Mouse (Mus musculus) midbrain, embryonic 13.5 days (tissue): ENCODE measurements around the gene Ncan. TPM values are rescaled to one million over a fixed set of nuclear protein-coding genes. Genes with fewer than 3 reads are reported as not detected.

ENCODE experiments used
- ATAC-seq: fragments of 200-750 bp; cut with Nextera tagmentation; 2 replicates; pipeline ENCODE4 v1.8.0; 2017; ENCODE audit warnings: mild to moderate bottlenecking, moderate TSS enrichment, moderate library complexity
- H3K27ac ChIP-seq: fragments of 300-500 bp; sonication (generic); 2 replicates; pipeline ENCODE4 v1.5.1; 2015; ENCODE audit warnings: inconsistent platforms, mild to moderate bottlenecking, moderate library complexity
- H3K27me3 ChIP-seq: fragments of 300-500 bp; sonication (generic); 2 replicates; pipeline ENCODE4 v1.6.1; 2015; ENCODE audit warnings: mild to moderate bottlenecking, inconsistent platforms
- H3K36me3 ChIP-seq: fragments of 300-500 bp; sonication (generic); 2 replicates; pipeline ENCODE4 v1.6.1; 2015; ENCODE audit warnings: mild to moderate bottlenecking, inconsistent platforms
- H3K4me1 ChIP-seq: fragments of 300-500 bp; sonication (generic); replicated peaks from 2 replicates; pipeline ENCODE4 v1.6.1; 2015; ENCODE audit warnings: inconsistent platforms
- H3K4me2 ChIP-seq: fragments of 300-500 bp; sonication (generic); replicated peaks from 2 replicates; pipeline ENCODE4 v1.6.1; 2015; ENCODE audit warnings: moderate library complexity, mild to moderate bottlenecking, inconsistent platforms
- H3K4me3 ChIP-seq: fragments of 300-500 bp; sonication (generic); replicated peaks from 2 replicates; pipeline ENCODE4 v1.5.1; 2015; ENCODE audit warnings: mild to moderate bottlenecking, inconsistent platforms
- H3K9ac ChIP-seq: fragments of 300-500 bp; sonication (generic); replicated peaks from 2 replicates; pipeline ENCODE4 v1.6.1; 2015; ENCODE audit warnings: mild to moderate bottlenecking, inconsistent platforms
- H3K9me3 ChIP-seq: fragments of 300-500 bp; sonication (generic); 2 replicates; pipeline ENCODE4 v1.6.1; 2016; ENCODE audit warnings: mild to moderate bottlenecking, inconsistent platforms
- WGBS: fragments of 180-500 bp; shearing (Covaris S2); methylation state at CpG from one replicate; pipeline ENCODE4 v1.1.7; 2015; 5-methylcytosine and 5-hydroxymethylcytosine counted together
- polyA plus RNA-seq: library from polyadenylated mRNA; unstranded; fragments of >200 nt; fragmentation: Nextera tagmentation; extraction: Ambion mirVana; gene quantifications from 2 replicates; pipeline ENCODE4 v1.2.1, GENCODE M21; 2015

The Ncan gene
- polyA plus RNA-seq, 1 experiment from 2014 or later, result 146 TPM

DNA sequence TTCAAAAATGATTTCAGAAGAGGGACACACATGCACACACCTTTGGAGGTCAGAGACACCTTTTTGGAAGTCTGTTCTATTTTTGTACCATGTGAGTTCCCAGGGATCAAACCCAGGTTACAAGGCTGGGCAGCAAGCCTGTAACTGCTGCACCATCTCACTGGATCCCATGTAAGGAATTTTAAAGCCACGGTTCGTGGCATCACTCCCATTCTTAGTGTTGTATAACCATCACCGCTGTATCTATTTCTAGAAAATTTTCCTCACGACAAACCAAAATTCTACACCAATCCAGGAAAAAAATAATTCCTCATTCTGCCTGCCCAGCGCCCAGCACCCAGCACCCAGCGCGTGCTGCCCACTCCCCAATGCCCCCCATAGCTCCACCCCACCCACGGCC is 21.4 kb downstream of the Ncan start:
- H3K4me3 ChIP-seq, result no peak overlapping the region
- WGBS, result 78% methylated on average over 8 of the region's 8 CpGs
- peaks cover under 1% of the 10 kb centered on the region; the same call in 1 of the 2 replicates for H3K4me1 ChIP-seq
- no peak overlapping the region for H3K27ac ChIP-seq
- ATAC-seq, result no peak
- peaks cover 98% of the 10 kb centered on the region for H3K36me3 ChIP-seq
- H3K4me2 ChIP-seq, result no peak overlapping the region
- H3K27me3 ChIP-seq, result no peaks in the 10 kb centered on the region
- no peaks in the 10 kb centered on the region for H3K9me3 ChIP-seq
- H3K9ac ChIP-seq, result no peak overlapping the region

DNA sequence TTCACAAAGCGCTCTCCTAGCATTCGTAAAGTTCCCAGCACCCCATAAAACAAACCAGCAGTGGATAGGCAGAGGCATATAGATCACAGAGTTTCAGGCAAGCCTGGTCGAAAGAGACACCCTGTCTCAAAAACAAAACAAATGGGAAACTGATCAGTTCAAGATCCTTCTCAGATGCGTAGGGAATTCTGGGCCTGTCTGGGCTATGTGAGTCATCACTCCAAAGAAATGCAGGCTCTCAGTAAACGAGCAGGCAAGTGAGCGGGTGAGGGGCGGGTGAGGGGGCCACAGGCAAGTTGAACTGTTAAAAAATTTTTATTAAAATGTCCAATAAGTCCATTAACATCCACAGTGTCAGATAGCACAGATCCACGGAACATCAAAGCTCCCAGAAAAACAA is 27.9 kb downstream of the Ncan start:
- H3K27ac ChIP-seq, result 0 out of 2 replicates have a peak overlapping the region, but pooled peaks have one; percentile 1
- WGBS, result 64% methylated on average over 8 of the region's 8 CpGs

GRCm38 (mm10) chr8:70089296-70089960 is 31.2 kb downstream of the Ncan start:
- ATAC-seq, result peak; percentile 7; the same call in 1 of the 2 replicates
- Histone ChIP-seq H3K4me2 (no peak overlapping the region), H3K9me3 (no peaks in the 10 kb centered on the region), H3K9ac (peak overlapping the region; percentile 15; the same call in 1 of the 2 replicates), H3K4me3 (no peak overlapping the region), H3K27ac (no peak overlapping the region), H3K4me1 (peaks cover 33% of the 10 kb centered on the region), H3K36me3 (peaks cover 5% of the 10 kb centered on the region), H3K27me3 (peaks cover 60% of the 10 kb centered on the region)
- 42% methylated on average over 9 of the region's 9 CpGs for WGBS

More for the DNA sequence above, 27.9 kb downstream of the Ncan start:
- Histone ChIP-seq H3K4me1 (peaks cover 23% of the 10 kb centered on the region), H3K27me3 (peaks cover 26% of the 10 kb centered on the region), H3K36me3 (peaks cover 38% of the 10 kb centered on the region), H3K4me2 (no peak overlapping the region), H3K9ac (no peak overlapping the region), H3K9me3 (no peaks in the 10 kb centered on the region), H3K4me3 (no peak overlapping the region)
- no peak for ATAC-seq

DNA sequence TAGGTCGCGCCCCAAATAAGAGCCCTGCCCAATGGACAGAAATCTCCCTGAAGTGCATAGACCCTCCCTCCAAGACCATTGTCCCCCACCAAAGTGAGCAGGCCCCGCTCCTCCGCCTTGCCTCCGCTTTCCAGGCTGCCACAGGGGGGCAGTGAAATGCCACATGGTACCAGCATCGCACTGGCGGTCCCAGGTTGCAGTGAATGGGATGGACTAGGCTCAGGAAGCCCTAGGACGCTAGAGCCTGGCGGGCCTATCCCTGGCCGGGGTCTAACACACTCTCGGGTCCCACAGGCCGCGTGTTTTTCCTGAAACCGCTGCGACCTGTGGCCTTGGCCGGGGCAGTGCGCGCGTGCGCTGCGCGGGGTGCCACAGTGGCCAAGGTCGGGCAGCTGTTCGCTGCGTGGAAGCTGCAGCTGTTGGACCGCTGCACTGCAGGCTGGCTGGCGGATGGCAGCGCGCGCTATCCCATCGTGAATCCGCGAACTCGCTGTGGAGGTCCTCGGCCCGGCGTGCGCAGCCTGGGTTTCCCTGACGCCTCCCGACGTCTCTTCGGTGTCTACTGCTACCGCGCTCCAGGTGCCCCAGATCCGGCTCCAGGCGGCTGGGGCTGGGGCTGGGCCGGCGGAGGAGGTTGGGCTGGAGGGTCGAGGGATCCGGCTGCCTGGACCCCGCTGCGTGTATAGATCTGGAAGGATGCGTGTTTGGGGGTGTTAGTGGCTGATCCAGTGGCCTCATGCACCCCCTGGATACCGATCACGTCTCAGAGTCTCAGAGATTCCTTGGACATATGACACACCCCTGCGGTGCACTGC is 32.6 kb downstream of the Ncan start:
- H3K27ac ChIP-seq, result no peak overlapping the region
- ATAC-seq, result peak; percentile 79
- H3K4me2 ChIP-seq, result peak overlapping the region; percentile 79
- H3K9me3 ChIP-seq, result no peaks in the 10 kb centered on the region
- H3K36me3 ChIP-seq, result no peaks in the 10 kb centered on the region
- H3K27me3 ChIP-seq, result peaks cover 74% of the 10 kb centered on the region
- peak overlapping the region; percentile 45 for H3K4me3 ChIP-seq
- peaks cover 47% of the 10 kb centered on the region for H3K4me1 ChIP-seq
- peak overlapping the region; percentile 50 for H3K9ac ChIP-seq
- 5% methylated on average over 56 of the region's 56 CpGs for WGBS

GRCm38 (mm10) chr8:70087237-70087636 is 33.4 kb downstream of the Ncan start:
- WGBS, result 5% methylated on average over 7 of the region's 7 CpGs
- Histone ChIP-seq H3K27me3 (peaks cover 82% of the 10 kb centered on the region), H3K4me3 (peak overlapping the region; percentile 45; the same call in 1 of the 2 replicates), H3K36me3 (no peaks in the 10 kb centered on the region), H3K27ac (no peak overlapping the region), H3K4me1 (peaks cover 48% of the 10 kb centered on the region), H3K4me2 (no peak overlapping the region), H3K9me3 (no peaks in the 10 kb centered on the region), H3K9ac (no peak overlapping the region)
- ATAC-seq, result peak; percentile 7; the same call in 1 of the 2 replicates

DNA sequence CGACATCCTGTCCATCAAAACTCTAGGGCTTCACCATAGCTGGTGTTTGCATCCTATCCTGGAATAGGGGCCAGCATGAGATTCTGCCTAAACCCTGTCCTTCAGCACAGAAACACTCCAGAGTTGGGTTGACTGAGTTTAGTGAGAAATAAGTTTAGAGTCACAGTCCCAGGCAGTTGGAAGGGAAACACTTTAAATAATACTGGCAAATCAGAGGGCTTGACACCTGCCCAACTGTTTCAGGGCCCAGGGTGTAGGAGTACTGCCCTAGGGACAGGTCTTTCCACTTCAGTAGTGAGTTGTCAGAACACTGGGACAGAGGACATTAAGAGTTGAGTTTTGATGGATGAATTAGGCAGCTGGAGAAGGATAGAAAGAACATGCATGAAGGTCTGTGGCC is 34.5 kb downstream of the Ncan start:
- 61% methylated on average over 1 of the region's 1 CpGs for WGBS
- H3K4me3 ChIP-seq, result no peak overlapping the region
- peaks cover 92% of the 10 kb centered on the region for H3K27me3 ChIP-seq
- H3K36me3 ChIP-seq, result no peaks in the 10 kb centered on the region
- peaks cover 48% of the 10 kb centered on the region for H3K4me1 ChIP-seq
- no peak overlapping the region for H3K27ac ChIP-seq
- no peak overlapping the region for H3K9ac ChIP-seq
- ATAC-seq, result no peak
- no peaks in the 10 kb centered on the region for H3K9me3 ChIP-seq
- no peak overlapping the region for H3K4me2 ChIP-seq

DNA sequence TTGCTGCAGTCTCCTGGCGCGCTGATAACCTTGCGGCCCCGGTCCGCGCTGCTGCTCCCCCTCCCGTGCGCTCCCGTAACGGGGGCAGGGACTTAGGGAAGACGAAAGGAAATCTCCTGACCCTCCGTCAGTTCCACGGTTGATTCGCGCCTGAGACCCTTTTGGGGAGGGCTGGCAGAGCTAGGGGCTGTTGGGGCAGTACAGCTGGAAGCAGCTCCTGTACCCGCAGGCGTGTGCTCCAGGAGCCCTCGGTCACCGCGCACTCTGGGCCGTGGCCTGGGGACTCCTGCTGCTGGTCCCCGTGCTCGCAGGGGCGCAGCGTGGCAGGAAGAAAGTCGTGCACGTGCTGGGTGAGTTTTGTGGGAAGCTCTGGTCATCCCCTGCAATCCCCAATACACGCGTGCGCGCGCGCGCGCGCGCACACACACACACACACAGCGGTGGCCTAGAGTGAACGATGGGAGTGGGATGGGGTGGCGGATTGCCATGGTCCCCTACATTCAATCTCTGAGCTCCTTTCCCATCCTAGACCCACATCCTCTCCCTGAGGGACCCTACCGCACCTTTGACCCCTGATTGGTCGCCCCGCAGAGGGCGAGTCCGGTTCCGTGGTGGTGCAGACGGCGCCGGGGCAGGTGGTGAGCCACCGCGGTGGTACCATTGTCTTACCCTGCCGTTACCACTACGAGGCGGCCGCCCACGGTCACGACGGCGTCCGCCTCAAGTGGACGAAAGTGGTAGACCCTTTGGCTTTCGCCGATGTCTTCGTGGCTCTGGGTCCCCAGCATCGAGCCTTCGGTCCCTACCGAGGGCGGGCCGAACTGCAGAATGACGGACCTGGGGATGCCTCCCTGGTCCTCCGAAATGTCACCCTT is 36.2 kb downstream of the Ncan start:
- H3K9me3 ChIP-seq, result no peaks in the 10 kb centered on the region
- 0 out of 2 replicates have a peak, but pooled peaks cover 6% of the 10 kb centered on the region for H3K36me3 ChIP-seq
- H3K27me3 ChIP-seq, result peaks cover 82% of the 10 kb centered on the region
- peak overlapping the region; percentile 74 for H3K4me2 ChIP-seq
- no peak overlapping the region for H3K27ac ChIP-seq
- H3K4me1 ChIP-seq, result peaks cover 37% of the 10 kb centered on the region
- under 1% methylated on average over 71 of the region's 71 CpGs for WGBS
- peak; percentile 34 for ATAC-seq
- peak overlapping the region; percentile 60 for H3K9ac ChIP-seq
- H3K4me3 ChIP-seq, result peak overlapping the region; percentile 45

DNA sequence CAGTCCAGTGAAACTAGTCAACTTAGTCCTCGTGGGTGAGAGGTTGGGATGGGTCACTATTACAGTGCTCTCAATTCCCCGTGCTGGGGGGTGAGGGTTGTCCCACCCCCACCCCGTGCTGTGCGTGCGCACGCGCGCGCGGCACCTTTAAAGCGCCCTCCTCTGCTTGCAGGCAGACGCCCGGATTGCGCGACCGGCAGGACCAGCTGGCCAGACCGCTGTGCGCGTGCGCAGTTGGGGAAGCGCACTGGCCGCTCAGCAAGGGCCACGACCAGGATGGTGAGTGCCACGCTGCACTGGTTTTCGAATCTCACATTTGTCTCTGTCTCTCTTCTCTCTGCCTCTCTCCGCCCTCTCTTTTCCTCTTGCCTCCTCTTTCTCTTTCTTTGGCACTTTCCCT is 37.4 kb downstream of the Ncan start, which contains the start of gene Hapln4:
Gene Hapln4 (plus strand): TSS at position 173 of the 400 bp plus-strand sequence.
- Histone ChIP-seq H3K4me1 (peaks cover 30% of the 10 kb centered on the region), H3K4me2 (peak within 1 kb of the TSS; percentile 74), H3K9me3 (no peaks in the 10 kb centered on the region), H3K9ac (peak within 1 kb of the TSS; percentile 60), H3K4me3 (peak within 1 kb of the TSS; percentile 45), H3K36me3 (peaks cover 11% of the 10 kb centered on the region; the same call in 1 of the 2 replicates), H3K27ac (no peak within 1 kb of the TSS), H3K27me3 (peaks cover 71% of the 10 kb centered on the region)
- WGBS, result under 1% methylated on average over 25 of the region's 26 CpGs
- ATAC-seq, result no peak

DNA sequence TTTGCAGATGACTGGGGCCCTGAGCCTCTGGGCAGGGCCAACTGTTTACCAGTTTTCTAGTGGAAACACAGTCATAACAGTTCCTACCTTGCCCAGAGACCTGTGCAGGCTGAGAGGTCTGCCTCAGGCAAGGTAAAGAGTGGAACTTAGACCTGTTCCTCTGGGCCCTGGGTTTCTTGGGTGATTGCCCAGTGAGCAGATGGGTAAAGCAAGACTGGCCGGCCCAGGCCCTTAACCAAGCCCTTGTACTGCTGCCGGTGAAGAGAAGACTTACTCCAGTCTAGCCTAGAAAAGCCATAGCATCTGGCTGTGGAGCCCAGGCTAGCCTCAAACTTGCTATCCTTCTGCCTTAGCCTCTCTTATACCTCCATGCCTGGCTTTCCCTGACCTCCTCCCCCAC is 38.7 kb downstream of the Ncan start:
- H3K4me3 ChIP-seq, result no peak overlapping the region
- H3K4me2 ChIP-seq, result no peak overlapping the region
- no peaks in the 10 kb centered on the region for H3K9me3 ChIP-seq
- H3K36me3 ChIP-seq, result peaks cover 15% of the 10 kb centered on the region; the same call in 1 of the 2 replicates
- WGBS, result 91% methylated on average over 2 of the region's 2 CpGs
- peaks cover 58% of the 10 kb centered on the region for H3K27me3 ChIP-seq
- H3K9ac ChIP-seq, result no peak overlapping the region
- ATAC-seq, result no peak
- H3K4me1 ChIP-seq, result peaks cover 19% of the 10 kb centered on the region
- no peak overlapping the region for H3K27ac ChIP-seq

GRCm38 (mm10) chr8:70073682-70074081 is 47.0 kb downstream of the Ncan start:
- ATAC-seq, result no peak
- H3K9ac ChIP-seq, result no peak overlapping the region
- no peak overlapping the region for H3K4me3 ChIP-seq
- H3K27me3 ChIP-seq, result no peaks in the 10 kb centered on the region
- peaks cover 47% of the 10 kb centered on the region for H3K36me3 ChIP-seq
- 87% methylated on average over 1 of the region's 1 CpGs for WGBS
- H3K27ac ChIP-seq, result no peak overlapping the region
- no peaks in the 10 kb centered on the region for H3K4me1 ChIP-seq
- no peaks in the 10 kb centered on the region for H3K9me3 ChIP-seq
- H3K4me2 ChIP-seq, result no peak overlapping the region

DNA sequence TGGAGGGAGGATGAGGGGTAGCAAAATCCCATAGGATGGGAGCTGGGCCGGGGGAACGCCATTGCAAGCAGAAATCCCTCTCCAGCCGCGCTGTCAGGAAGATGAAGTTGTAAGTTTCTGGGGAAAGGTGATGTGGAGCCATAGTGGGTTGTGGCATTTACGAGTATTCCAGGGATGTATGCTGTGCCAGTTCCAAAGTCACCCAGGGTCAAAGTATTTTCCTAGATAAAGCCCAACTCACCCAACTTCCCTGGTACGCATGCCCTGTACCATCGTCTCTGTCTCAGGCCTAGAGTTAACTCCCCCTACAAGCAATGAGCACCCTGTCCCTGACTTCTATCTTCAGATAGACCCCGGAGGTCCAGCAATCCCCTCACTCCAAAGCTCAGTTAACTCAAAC is 47.6 kb downstream of the Ncan start:
- peaks cover 48% of the 10 kb centered on the region for H3K36me3 ChIP-seq
- H3K4me3 ChIP-seq, result no peak overlapping the region
- H3K4me1 ChIP-seq, result no peaks in the 10 kb centered on the region
- H3K9ac ChIP-seq, result no peak overlapping the region
- ATAC-seq, result no peak
- no peak overlapping the region for H3K27ac ChIP-seq
- no peak overlapping the region for H3K4me2 ChIP-seq
- H3K27me3 ChIP-seq, result no peaks in the 10 kb centered on the region
- no peaks in the 10 kb centered on the region for H3K9me3 ChIP-seq
- WGBS, result 65% methylated on average over 8 of the region's 8 CpGs
